Mouse (Mus musculus) left cerebral cortex, postnatal 10 days (tissue): ENCODE data around the gene Acsbg2. TPM values are rescaled to one million over a fixed set of nuclear protein-coding genes. Genes with fewer than 3 reads are reported as not detected.

Experiments
- DNase-seq, 2 experiments: peaks; one replicate each; pipeline ENCODE4 v3.0.0; 2021 to 2022; ENCODE audit warnings: low spot score in 2 of 2, mixed read lengths in 1 of 2; ENCODE audit errors: extremely low spot score in 1 of 2
- intact Hi-C: fragments of 180-260 bp; cut with DNase I; formaldehyde crosslinking; loops from one replicate; pipeline ENCODE4 v1.15.1; 2025
- total RNA-seq, 2 experiments: library from RNA; stranded (reverse); gene quantifications; 2 replicates each; pipeline ENCODE4 v1.2.3; 2021

The Acsbg2 gene
- total RNA-seq, 2 experiments from 2014 or later, result not detected

GRCm38 (mm10) chr17:56831111-56831816, 43.0 kb downstream of the Acsbg2 start:
- intact Hi-C loops, result no loop called here
- DNase-seq, result peak; percentile 97 to 99

DNA sequence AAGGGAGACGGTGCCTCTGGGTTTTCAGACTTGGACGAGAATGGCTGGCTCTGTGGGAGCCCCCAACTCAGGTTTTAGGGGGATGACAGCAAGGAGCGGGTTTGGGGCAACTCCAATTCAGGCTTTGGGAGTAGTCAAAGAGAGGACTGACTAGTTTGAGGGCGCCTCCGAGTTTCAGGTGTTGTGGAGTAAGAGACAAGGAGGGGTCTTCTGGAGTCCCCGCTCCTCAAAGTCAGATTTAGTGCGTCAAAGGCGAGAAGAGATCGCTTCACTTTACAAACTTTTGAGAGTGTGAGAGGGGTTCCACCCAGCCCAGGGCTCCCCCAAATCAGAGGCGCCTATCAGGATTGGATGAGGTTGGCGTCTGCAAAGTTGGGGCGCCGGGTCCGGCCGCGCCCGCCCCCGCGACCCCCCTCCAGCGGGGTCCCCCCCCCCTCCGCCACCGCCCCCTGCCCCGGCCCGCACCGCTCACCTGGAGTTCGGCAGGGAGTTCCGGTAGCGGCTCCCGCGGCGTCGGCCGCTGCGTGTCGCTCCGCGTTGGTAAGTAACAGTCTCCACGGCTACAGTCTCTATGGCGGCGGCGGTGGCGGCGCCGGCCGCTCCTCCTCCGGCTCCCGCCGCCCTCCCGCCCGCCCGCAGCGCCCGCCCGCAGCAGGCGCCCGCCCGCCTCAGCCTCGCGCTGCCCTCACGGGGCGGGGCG, 43.7 kb downstream of the Acsbg2 start, which contains the start of gene Rfx2:
Gene Rfx2 (minus strand): TSS at position 603 of the 700 bp plus-strand sequence.
- intact Hi-C loops, result no loop called here

GRCm38 (mm10) chr17:56829795-56830194, 44.5 kb downstream of the Acsbg2 start:
- intact Hi-C loops, result no loop called here
- DNase-seq, result no peak

More for the DNA sequence above, 43.7 kb downstream of the Acsbg2 start, which contains the start of gene Rfx2:
- DNase-seq, result no peak

DNA sequence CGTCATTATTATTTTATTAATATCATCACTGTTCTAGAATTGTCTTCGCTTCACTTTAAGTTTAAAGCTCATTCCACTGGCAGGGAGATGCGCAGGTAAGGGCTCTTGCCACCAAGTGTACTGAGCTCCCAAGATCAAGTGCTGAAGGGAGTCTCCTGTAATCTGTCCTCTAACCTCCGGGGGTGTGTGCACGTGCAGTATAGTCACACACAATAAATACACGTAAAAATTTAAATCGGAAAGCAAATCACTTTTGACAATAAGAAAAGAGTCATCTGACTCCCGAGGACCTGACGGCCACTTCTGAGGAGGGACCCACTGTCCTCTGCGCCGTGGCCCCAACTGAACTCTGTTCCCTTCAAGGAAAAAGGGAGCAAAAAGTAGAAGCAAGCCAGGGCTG, 45.1 kb downstream of the Acsbg2 start:
- intact Hi-C loops, result no loop called here

DNA sequence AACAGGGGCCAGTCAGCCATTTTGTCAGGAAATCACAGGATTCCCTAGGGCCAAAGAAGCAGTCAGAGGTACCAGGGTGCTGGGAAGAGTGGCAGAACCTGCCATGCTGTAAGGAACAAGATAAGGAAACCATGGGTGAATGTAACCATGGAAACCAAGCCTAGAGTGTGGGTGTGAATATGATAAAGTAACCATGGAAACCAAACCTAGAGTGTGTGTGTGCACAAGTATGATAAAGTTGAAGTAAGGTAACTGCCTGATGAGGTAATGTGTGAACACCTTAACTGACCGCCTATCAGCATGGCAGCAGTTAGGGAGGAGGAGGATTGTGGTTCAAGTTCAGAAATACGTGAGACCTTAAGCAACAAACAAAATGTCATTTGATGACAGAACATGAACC, 47.5 kb downstream of the Acsbg2 start:
- intact Hi-C loops, result no loop called here
- DNase-seq, result no peak

More for the DNA sequence above, 45.1 kb downstream of the Acsbg2 start:
- DNase-seq, result no peak

DNA sequence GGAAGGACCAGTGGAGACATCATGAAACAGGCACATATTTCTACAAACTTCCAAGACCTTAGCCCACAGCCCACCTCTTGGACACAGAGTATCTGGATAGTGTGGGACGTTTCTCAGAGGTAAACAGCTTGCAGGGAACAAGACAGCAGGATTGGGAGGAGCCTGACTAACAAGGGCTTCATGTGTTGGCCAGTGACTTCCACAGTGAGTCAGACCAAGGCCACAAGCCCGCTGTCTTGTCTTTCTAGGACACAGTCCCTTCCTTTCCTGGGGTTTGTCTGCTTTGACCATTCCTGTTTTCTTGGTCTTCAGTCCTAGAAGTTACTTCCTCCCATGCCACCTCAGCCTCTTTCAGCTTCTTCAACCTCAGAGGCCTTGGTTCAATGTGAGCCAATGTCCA, 50.9 kb downstream of the Acsbg2 start:
- intact Hi-C loops, result no loop called here
- no peak for DNase-seq

DNA sequence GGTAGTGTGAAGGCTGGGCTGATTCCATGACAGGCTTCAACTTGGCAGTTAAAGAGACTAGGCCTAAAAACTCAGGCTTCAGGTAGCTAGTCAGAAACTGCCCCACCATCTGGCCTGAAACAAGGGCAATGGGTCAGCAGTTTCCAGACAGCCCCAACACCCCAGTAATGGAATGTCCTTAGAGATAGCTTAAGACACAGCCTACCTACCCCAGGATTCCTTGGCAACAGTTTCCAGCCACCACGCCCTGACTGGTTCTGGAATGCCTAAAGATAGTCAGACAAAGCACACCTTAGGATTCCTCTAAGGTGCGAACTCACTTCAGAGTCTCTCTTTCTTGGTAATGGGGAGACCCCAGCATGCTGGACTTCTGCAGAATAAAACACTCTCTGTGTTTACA, 51.9 kb downstream of the Acsbg2 start:
- intact Hi-C loops, result no loop called here
- DNase-seq, result no peak

- intact Hi-C loops, result no loop called here
- no peak for DNase-seq
Measured at GRCm38 (mm10) chr17:56819694-56820111, 54.5 kb downstream of the Acsbg2 start.

DNA sequence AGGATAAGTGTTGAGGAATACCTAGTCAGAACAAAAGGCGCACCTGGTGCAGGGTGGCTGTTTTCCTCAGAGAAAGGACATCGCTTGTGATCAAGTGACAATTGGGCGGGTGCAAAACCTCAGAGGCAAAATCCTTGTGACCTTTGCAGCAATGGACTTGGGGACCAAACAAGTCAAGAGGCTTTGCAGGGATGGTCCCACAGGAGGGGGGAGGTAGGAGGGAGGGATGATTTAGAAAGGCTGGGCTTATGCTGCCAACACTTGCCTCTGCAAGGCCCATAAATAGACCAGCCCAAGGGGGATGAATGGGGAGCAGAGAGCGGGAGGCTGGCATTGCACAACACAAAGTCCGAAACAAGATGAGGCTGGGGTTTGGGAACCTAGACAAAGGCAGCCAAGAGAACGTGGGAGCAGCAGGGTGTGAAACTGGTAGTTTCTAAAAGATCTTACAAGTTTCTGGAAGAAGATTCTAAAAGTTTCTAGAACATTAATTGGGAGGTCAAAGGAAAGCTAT, 55.2 kb downstream of the Acsbg2 start:
- intact Hi-C loops, result no loop called here

DNA sequence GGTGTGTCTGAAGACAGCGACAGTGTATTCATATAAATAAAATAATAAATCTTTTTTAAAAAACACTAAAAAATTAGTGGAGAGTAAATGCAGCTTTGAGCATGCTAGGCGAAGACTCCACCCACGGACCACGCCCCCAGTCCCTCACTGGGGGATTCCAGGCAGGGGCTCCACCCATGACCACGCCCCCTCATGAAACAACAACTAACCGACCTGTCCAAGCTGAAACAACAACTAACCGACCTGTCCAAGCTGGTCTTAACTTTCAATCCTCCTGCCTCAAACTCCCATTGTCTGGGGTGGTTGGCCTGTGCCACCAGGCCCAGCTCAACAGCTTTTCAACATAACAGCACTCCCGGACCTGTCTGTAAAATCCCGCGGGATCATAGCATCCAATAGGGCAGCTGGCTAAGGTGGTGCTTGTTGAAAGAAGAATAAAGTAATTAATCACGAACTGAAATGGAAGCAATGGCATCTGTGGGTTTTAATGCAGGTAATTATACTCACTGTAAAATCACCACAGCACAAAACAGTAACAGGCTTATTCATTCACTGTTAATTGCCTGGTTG, 56.1 kb downstream of the Acsbg2 start:
- DNase-seq, result peak in 1 of 2 experiments; percentile 58
- intact Hi-C loops, result no loop called here

More for the DNA sequence above, 55.2 kb downstream of the Acsbg2 start:
- DNase-seq, result no peak

DNA sequence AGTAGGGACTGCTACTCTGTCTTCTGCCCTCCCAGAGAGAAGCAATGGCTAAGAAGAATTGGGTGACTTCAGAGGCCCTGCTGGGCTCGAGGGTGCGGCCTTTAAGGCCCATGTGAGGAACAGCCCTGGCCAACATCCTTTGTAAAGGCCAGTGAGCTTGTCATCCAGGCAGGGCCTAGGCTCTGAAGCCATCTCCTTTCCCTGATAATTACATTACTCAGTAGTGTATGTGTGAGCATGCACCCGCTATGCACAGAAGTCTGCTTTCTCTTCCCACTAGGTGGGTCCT, 59.2 kb downstream of the Acsbg2 start:
- intact Hi-C loops, result no loop called here
- DNase-seq, result no peak

- DNase-seq, result peak; percentile 85 to 91
- intact Hi-C loops, result loop anchor here (5.0 kb wide), 1 partner anchor 123 kb away; the partner anchor contains the start of gene Mllt1
Measured at GRCm38 (mm10) chr17:56814316-56815056, 59.8 kb downstream of the Acsbg2 start.

- intact Hi-C loops, result loop anchor here (5.0 kb wide), 1 partner anchor 127 kb away; the partner anchor contains the start of gene Mllt1
Measured at GRCm38 (mm10) chr17:56810245-56810644, 64.0 kb downstream of the Acsbg2 start.

GRCm38 (mm10) chr17:56808518-56808917, 65.7 kb downstream of the Acsbg2 start:
- intact Hi-C loops, result loop anchor here (5.0 to 10.0 kb wide), 4 partner anchors 189 to 526 kb away; partner anchors contain the start of genes Alkbh7 and Tubb4a
- peak; percentile 75 to 83 for DNase-seq

More at GRCm38 (mm10) chr17:56810245-56810644, 64.0 kb downstream of the Acsbg2 start:
- DNase-seq, result peak; percentile 82 to 91

- no peak for DNase-seq
- intact Hi-C loops, result loop anchor here (5.0 to 10.0 kb wide), 4 partner anchors 192 to 529 kb away; partner anchors contain the start of genes Alkbh7 and Tubb4a
Measured at GRCm38 (mm10) chr17:56805784-56806183, 68.5 kb downstream of the Acsbg2 start.

DNA sequence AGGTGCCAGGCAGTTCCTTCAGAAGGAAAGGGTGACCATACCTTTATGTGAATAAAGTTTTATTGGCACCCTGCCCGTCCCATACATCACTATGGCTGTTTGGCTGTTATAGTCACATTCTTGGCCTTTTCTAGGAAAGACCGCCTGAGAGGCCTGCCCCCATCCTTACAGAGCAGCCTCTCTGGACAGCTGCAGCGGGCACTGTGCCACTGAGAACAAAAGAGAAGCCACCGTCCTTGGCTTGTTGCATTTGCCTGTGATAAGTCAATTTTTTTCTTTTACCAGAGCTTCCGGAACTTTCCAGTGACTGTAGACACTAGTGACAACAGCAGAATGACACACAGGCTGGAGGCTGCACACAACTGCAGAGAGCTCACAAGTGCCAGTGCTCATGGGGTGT, 69.3 kb downstream of the Acsbg2 start:
- no peak for DNase-seq
- intact Hi-C loops, result loop anchor here (5.0 to 10.0 kb wide), 4 partner anchors 192 to 530 kb away; partner anchors contain the start of genes Alkbh7 and Tubb4a

DNA sequence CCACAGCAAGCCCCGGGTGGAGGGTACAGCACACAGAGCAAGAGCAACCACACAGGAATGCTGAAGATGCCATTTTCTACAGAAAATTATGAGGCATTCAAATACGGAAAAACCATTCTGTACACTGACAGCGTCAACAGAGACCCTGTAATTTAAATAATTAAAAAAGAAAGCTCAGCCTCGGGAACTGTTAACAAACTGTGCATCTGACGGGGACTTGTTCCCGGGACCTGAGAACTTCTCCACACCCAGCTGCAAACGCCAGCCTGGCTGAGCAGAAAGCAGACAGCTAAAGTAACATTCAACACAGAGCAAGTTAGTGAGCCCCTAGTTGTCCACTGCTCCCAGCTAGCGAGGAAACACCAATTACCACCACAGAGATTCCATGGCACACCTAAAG, 72.2 kb downstream of the Acsbg2 start:
- DNase-seq, result no peak
- intact Hi-C loops, result loop anchor here (10.0 kb wide), 3 partner anchors 283 to 533 kb away; partner anchors contain the start of gene Tubb4a

- no peak for DNase-seq
- intact Hi-C loops, result no loop called here
Measured at GRCm38 (mm10) chr17:56799276-56799675, 75.0 kb downstream of the Acsbg2 start.
